9 mouse cellular contexts compared by ENCODE assay signal in genomic region chr6:125418744-125419143, GRCm38 (mm10). TPM values are rescaled to one million over a fixed set of nuclear protein-coding genes. Genes with fewer than 3 reads are reported as not detected.
A peak's percentile ranks its signal among the peaks of the same experiment; 100 is the strongest.
DNase-seq lines count a peak whose midpoint lies in the region; ATAC-seq and TF ChIP-seq lines count a peak whose summit lies in the region.
"Had no signal": no experiment of that assay in that cellular context is flagged by ENCODE, and none has a peak within 500 bp of the region (broad histone marks: within the 10 kb centered on the region; RNA-seq: fewer than 3 reads in every experiment).

No protein-coding gene starts in this region.

- no peak overlapping the region for H3K27ac ChIP-seq in gastrocnemius, adult 2 months

- DNase-seq in adipocyte (ENCODE audit: low spot score): peak; percentile 96
- DNase-seq in cerebellum, postnatal 36 days: peak; percentile 74 to 78
- DNase-seq in gastrocnemius, adult 2 months: peak; percentile 81
- DNase-seq in hindlimb bud, embryonic 11.5 days (ENCODE audit: extremely low spot score, low read depth, low spot score): peak; percentile 81
- DNase-seq in left cerebral cortex, adult 18-20 months (ENCODE audit: low spot score in 2 of 2): peak; percentile 81 to 89
- peak; percentile 72 for DNase-seq in right cerebral cortex, postnatal 14 days
- peak; percentile 89 for DNase-seq in urinary bladder, postnatal 25 days (ENCODE audit: low spot score)

- ATAC-seq in megakaryocyte-erythroid progenitor cell, adult 5-6 weeks (replicated peaks; ENCODE audit: low FRiP score, low TSS enrichment, poor library complexity, severe bottlenecking): peak; percentile 79

- intact Hi-C loops in gastrocnemius, adult 2 months (cut with DNase I): loop anchor here (2.0 kb wide), 1 partner anchor 182 kb away; no protein-coding TSS in a partner anchor

- peak; percentile 95 for TF ChIP-seq CTCF in gastrocnemius, adult 2 months (IDR thresholded peaks at IDR 0.05)

- H3K4me3 ChIP-seq in gastrocnemius, adult 2 months: no peak overlapping the region
- H3K4me3 ChIP-seq: myocyte had no signal

RNA-seq across cellular contexts. Expression of gene Plekhg6, which starts 38.2 kb away (rescaled TPM):
- not detected for total RNA-seq in gastrocnemius, adult 2 months (2021)
- under 1 TPM; 0.35 to 0.56 TPM for total RNA-seq in left cerebral cortex, adult 18-20 months (2021)
- not detected in 2 replicates for total RNA-seq in megakaryocyte-erythroid progenitor cell, adult 5-6 weeks (2014; fragmentation: Nextera tagmentation)
- not detected in 2 replicates for total RNA-seq in megakaryocyte-erythroid progenitor cell, adult 5-6 weeks (2017)
